In genomic region chr6:141309872-141310271, GRCm38 (mm10) we compare ENCODE assay signal across 12 mouse cellular contexts.
DNase-seq lines count a peak whose midpoint lies in the region; ATAC-seq and TF ChIP-seq lines count a peak whose summit lies in the region.
"Had no signal": no experiment of that assay in that cellular context is flagged by ENCODE, and none has a peak within 500 bp of the region (broad histone marks: within the 10 kb centered on the region; RNA-seq: fewer than 3 reads in every experiment).

No protein-coding gene starts in this region.

- H3K9me3 ChIP-seq in heart, embryonic 15.5 days (replicated peaks) = no peaks in the 10 kb centered on the region
- H3K9me3 ChIP-seq in heart, embryonic 11.5 days (replicated peaks; ENCODE audit: control insufficient read depth, low read length) = no peaks in the 10 kb centered on the region
- no peaks in the 10 kb centered on the region for H3K9me3 ChIP-seq in lung, postnatal 0 days (ENCODE audit: low read length)
- no peaks in the 10 kb centered on the region for H3K9me3 ChIP-seq in stomach, postnatal 0 days (ENCODE audit: control insufficient read depth, low read length)
- H3K9me3 ChIP-seq: hindbrain, embryonic 15.5 days; neural tube, embryonic 13.5 days had no signal

- TF ChIP-seq CTCF in lung, postnatal 0 days (IDR thresholded peaks at IDR 0.05) = peak; percentile 53
- no peak for TF ChIP-seq CTCF in lung, adult 2 months (IDR thresholded peaks at IDR 0.05; ENCODE audit: insufficient read depth, low read length)
- peak; percentile 59 for TF ChIP-seq CTCF in stomach, postnatal 0 days (IDR thresholded peaks at IDR 0.05; ENCODE audit: low read depth)

- DNase-seq in lung, postnatal 0 days (ENCODE audit: low spot score) = peak; percentile 31
- no peak for DNase-seq in lung, adult 2 months
- peak; percentile 12 to 53 for DNase-seq in cerebellum, postnatal 10 days
- no peak for DNase-seq in stomach, postnatal 0 days (ENCODE audit: low spot score)
- DNase-seq in frontal cortex, postnatal 25 days (ENCODE audit: low spot score in 2 of 2) = no peak
- DNase-seq: adrenal gland, adult 8-10 months; thymus, adult 2 months had no signal

- TF ChIP-seq POLR2A in lung, adult 2 months (IDR thresholded peaks at IDR 0.05; ENCODE audit: borderline replicate concordance, extremely low read depth, low read depth, low read length) = no peak

- no peak for TF ChIP-seq EP300 in lung, postnatal 0 days (IDR thresholded peaks at IDR 0.05)
- TF ChIP-seq EP300 in stomach, postnatal 0 days (optimal IDR thresholded peaks at IDR 0.05) = no peak

- 43% methylated on average over 3 of the region's 3 CpGs for WGBS in heart, embryonic 15.5 days
- 36% methylated on average over 3 of the region's 3 CpGs for WGBS in heart, embryonic 11.5 days (ENCODE audit: insufficient replicate concordance)
- 41% methylated on average over 3 of the region's 3 CpGs for WGBS in lung, postnatal 0 days
- WGBS in lung, adult 2 months = 31% methylated on average over 3 of the region's 3 CpGs
- 36% methylated on average over 3 of the region's 3 CpGs for WGBS in stomach, postnatal 0 days

- H3K27me3 ChIP-seq in heart, embryonic 15.5 days = no peaks in the 10 kb centered on the region
- no peaks in the 10 kb centered on the region for H3K27me3 ChIP-seq in heart, embryonic 11.5 days (ENCODE audit: control insufficient read depth, insufficient read depth, low read length)
- no peaks in the 10 kb centered on the region for H3K27me3 ChIP-seq in lung, postnatal 0 days (replicated peaks; ENCODE audit: insufficient read depth, low read length)
- no peaks in the 10 kb centered on the region for H3K27me3 ChIP-seq in stomach, postnatal 0 days (ENCODE audit: control insufficient read depth, insufficient read depth, low read length)
- H3K27me3 ChIP-seq: hindbrain, embryonic 15.5 days; neural tube, embryonic 13.5 days had no signal

- no peak overlapping the region for H3K4me2 ChIP-seq in heart, embryonic 15.5 days
- H3K4me2 ChIP-seq in heart, embryonic 11.5 days = no peak overlapping the region
- no peak overlapping the region for H3K4me2 ChIP-seq in lung, postnatal 0 days (replicated peaks; ENCODE audit: low read depth, low read length)
- no peak overlapping the region for H3K4me2 ChIP-seq in stomach, postnatal 0 days (replicated peaks; ENCODE audit: low read depth)
- H3K4me2 ChIP-seq: hindbrain, embryonic 15.5 days; neural tube, embryonic 13.5 days had no signal

- H3K9ac ChIP-seq in heart, embryonic 15.5 days = no peak overlapping the region
- H3K9ac ChIP-seq in heart, embryonic 11.5 days (ENCODE audit: low read depth, low read length) = no peak overlapping the region
- H3K9ac ChIP-seq in lung, postnatal 0 days (replicated peaks; ENCODE audit: low read depth) = no peak overlapping the region
- H3K9ac ChIP-seq in stomach, postnatal 0 days (ENCODE audit: low read length) = no peak overlapping the region
- H3K9ac ChIP-seq: hindbrain, embryonic 15.5 days; neural tube, embryonic 13.5 days had no signal

- no peaks in the 10 kb centered on the region for H3K36me3 ChIP-seq in heart, embryonic 15.5 days
- no peaks in the 10 kb centered on the region for H3K36me3 ChIP-seq in heart, embryonic 11.5 days (ENCODE audit: control insufficient read depth, insufficient read depth, low read length)
- H3K36me3 ChIP-seq in lung, postnatal 0 days (ENCODE audit: insufficient read depth, low read length) = no peaks in the 10 kb centered on the region
- H3K36me3 ChIP-seq in stomach, postnatal 0 days (ENCODE audit: control insufficient read depth, insufficient read depth, low read length) = no peaks in the 10 kb centered on the region
- H3K36me3 ChIP-seq: hindbrain, embryonic 15.5 days; neural tube, embryonic 13.5 days had no signal

- H3K27ac ChIP-seq in heart, embryonic 15.5 days = 0 out of 2 replicates have a peak overlapping the region, but pooled peaks have one; percentile 36
- no peak overlapping the region for H3K27ac ChIP-seq in heart, embryonic 11.5 days (ENCODE audit: low read depth, low read length)
- no peak overlapping the region for H3K27ac ChIP-seq in lung, postnatal 0 days (ENCODE audit: low read length)
- no peak overlapping the region for H3K27ac ChIP-seq in stomach, postnatal 0 days (replicated peaks)
- H3K27ac ChIP-seq: hindbrain, embryonic 15.5 days; neural tube, embryonic 13.5 days had no signal

- no peak for ATAC-seq in heart, embryonic 15.5 days (replicated peaks; ENCODE audit: insufficient number of reproducible peaks, insufficient read depth, low FRiP score, low read depth)
- no peak for ATAC-seq in heart, embryonic 11.5 days (replicated peaks; ENCODE audit: insufficient number of reproducible peaks, low FRiP score, low TSS enrichment)
- ATAC-seq in lung, postnatal 0 days = no peak
- ATAC-seq in stomach, postnatal 0 days (ENCODE audit: low FRiP score, low TSS enrichment) = no peak

- H3K4me1 ChIP-seq in heart, embryonic 15.5 days (replicated peaks) = peaks cover 15% of the 10 kb centered on the region
- H3K4me1 ChIP-seq in heart, embryonic 11.5 days (ENCODE audit: control insufficient read depth, insufficient read depth, low read length) = no peaks in the 10 kb centered on the region
- 0 out of 2 replicates have a peak, but pooled peaks cover 3% of the 10 kb centered on the region for H3K4me1 ChIP-seq in lung, postnatal 0 days (ENCODE audit: insufficient read depth, low read depth, low read length)
- H3K4me1 ChIP-seq in lung, adult 2 months (ENCODE audit: control insufficient read depth, insufficient read depth, low read length) = peaks cover 11% of the 10 kb centered on the region
- H3K4me1 ChIP-seq in stomach, postnatal 0 days (replicated peaks; ENCODE audit: control insufficient read depth, insufficient read depth) = no peaks in the 10 kb centered on the region
- H3K4me1 ChIP-seq: hindbrain, embryonic 15.5 days; neural tube, embryonic 13.5 days had no signal

- H3K4me3 ChIP-seq in heart, embryonic 15.5 days = no peak overlapping the region
- H3K4me3 ChIP-seq in heart, embryonic 11.5 days (ENCODE audit: low read depth, low read length) = no peak overlapping the region
- H3K4me3 ChIP-seq in lung, postnatal 0 days (ENCODE audit: low read depth, low read length) = no peak overlapping the region
- H3K4me3 ChIP-seq in lung, adult 2 months (replicated peaks; ENCODE audit: extremely low read depth, low read depth, low read length) = no peak overlapping the region
- H3K4me3 ChIP-seq in stomach, postnatal 0 days (ENCODE audit: low read depth, low read length) = no peak overlapping the region
- H3K4me3 ChIP-seq: erythroblast, embryonic 14.5 days; hindbrain, embryonic 15.5 days; neural tube, embryonic 13.5 days had no signal

Comparison
In these comparisons a context has a peak if more than half of its experiments do, and no peak if none do; other contexts are left out.
1. DNase-seq: peak in lung, postnatal 0 days (single experiment) and cerebellum, postnatal 10 days (2 of 2); none in lung, adult 2 months (single experiment), stomach, postnatal 0 days (single experiment) and frontal cortex, postnatal 25 days (0 of 2).